Mouse (Mus musculus) layer of hippocampus, adult 9-10 months (tissue): ENCODE measurements around the gene Polr1d.

Experiments used
- DNase-seq: peaks from one replicate; pipeline ENCODE4 v3.0.0; 2022; ENCODE audit warnings: low spot score

The Polr1d gene

GRCm38 (mm10) chr5:147135994-147136393 lies 59.1 kb downstream of the Polr1d start:
- no peak for DNase-seq

GRCm38 (mm10) chr5:147147340-147147739 lies 70.5 kb downstream of the Polr1d start:
- DNase-seq: no peak

GRCm38 (mm10) chr5:147154806-147155371 lies 78.0 kb downstream of the Polr1d start:
- DNase-seq: no peak

GRCm38 (mm10) chr5:147155449-147156133 lies 78.7 kb downstream of the Polr1d start:
- DNase-seq: no peak

GRCm38 (mm10) chr5:147156376-147156775 lies 79.5 kb downstream of the Polr1d start:
- no peak for DNase-seq

GRCm38 (mm10) chr5:147157441-147157840 lies 80.6 kb downstream of the Polr1d start:
- DNase-seq: no peak

- DNase-seq: no peak
Observed at GRCm38 (mm10) chr5:147159320-147159719, 82.5 kb downstream of the Polr1d start.

GRCm38 (mm10) chr5:147159792-147160191 lies 82.9 kb downstream of the Polr1d start:
- no peak for DNase-seq
